Mouse (Mus musculus) limb, embryonic 11.5 days (tissue): ENCODE results near the gene Syt7. TPM values are rescaled to one million over a fixed set of nuclear protein-coding genes. Genes with fewer than 3 reads are reported as not detected.

Experiments used
- ATAC-seq: fragments of 200-750 bp; cut with Nextera tagmentation; 2 replicates; pipeline ENCODE4 v1.8.0; 2017; ENCODE audit warnings: low read depth; ENCODE audit not compliant: insufficient number of reproducible peaks, low FRiP score, low TSS enrichment
- DNase-seq: peaks from one replicate; pipeline ENCODE4 v3.0.0-alpha.2; 2015; ENCODE audit warnings: low spot score
- H3K27ac ChIP-seq: fragments of 300-500 bp; sonication (generic); replicated peaks from 2 replicates; pipeline ENCODE4 v1.5.1; 2014; ENCODE audit warnings: low read depth, mild to moderate bottlenecking, low read length
- H3K27me3 ChIP-seq: fragments of 300-500 bp; sonication (generic); 2 replicates; pipeline ENCODE4 v1.6.1; 2014; ENCODE audit warnings: mild to moderate bottlenecking, low read length, mixed read lengths; ENCODE audit not compliant: control insufficient read depth, insufficient read depth
- H3K36me3 ChIP-seq: fragments of 300-500 bp; sonication (generic); 2 replicates; pipeline ENCODE4 v1.6.1; 2014; ENCODE audit warnings: mild to moderate bottlenecking, low read length, moderate library complexity, mixed read lengths; ENCODE audit not compliant: control insufficient read depth, insufficient read depth
- H3K4me1 ChIP-seq: fragments of 300-500 bp; sonication (generic); 2 replicates; pipeline ENCODE4 v1.6.1; 2014; ENCODE audit warnings: low read length, mixed read lengths; ENCODE audit not compliant: control insufficient read depth, insufficient read depth
- H3K4me2 ChIP-seq: fragments of 300-500 bp; sonication (generic); 2 replicates; pipeline ENCODE4 v1.6.1; 2014; ENCODE audit warnings: low read depth, mild to moderate bottlenecking, moderate library complexity; ENCODE audit not compliant: severe bottlenecking
- H3K4me3 ChIP-seq: fragments of 300-500 bp; sonication (generic); 2 replicates; pipeline ENCODE4 v1.5.1; 2014; ENCODE audit warnings: low read depth, low read length
- H3K9ac ChIP-seq: fragments of 300-500 bp; sonication (generic); 2 replicates; pipeline ENCODE4 v1.6.1; 2014; ENCODE audit warnings: mild to moderate bottlenecking, low read length
- H3K9me3 ChIP-seq: fragments of 300-500 bp; sonication (generic); 2 replicates; pipeline ENCODE4 v1.6.1; 2016; ENCODE audit warnings: low read length; ENCODE audit not compliant: control insufficient read depth
- WGBS: fragments of 180-500 bp; shearing (Covaris S2); extraction: QIAGEN DNeasy Blood & Tissue Kit; methylation state at CpG from one replicate; pipeline ENCODE4 v1.1.7; 2014; 5-methylcytosine and 5-hydroxymethylcytosine counted together
- polyA plus RNA-seq: library from polyadenylated mRNA; unstranded; fragments of >200 nt; fragmentation: Nextera tagmentation; extraction: Ambion mirVana; gene quantifications from 2 replicates; pipeline ENCODE4 v1.2.1, GENCODE M21; 2014

Gene Syt7
- polyA plus RNA-seq, 1 experiment from 2014 or later = 0.45 TPM

- Histone ChIP-seq H3K4me3 (no peak overlapping the region), H3K27ac (no peak overlapping the region), H3K4me2 (no peak overlapping the region), H3K9ac (no peak overlapping the region), H3K36me3 (no peaks in the 10 kb centered on the region), H3K27me3 (peaks cover 41% of the 10 kb centered on the region), H3K4me1 (no peaks in the 10 kb centered on the region; the same call in 1 of the 2 replicates), H3K9me3 (no peaks in the 10 kb centered on the region)
- no peak for ATAC-seq
- DNase-seq = no peak
- WGBS = 44% methylated on average over 7 of the region's 7 CpGs
Observed at GRCm38 (mm10) chr19:10461584-10461983, 72.7 kb downstream of the Syt7 start.

- Histone ChIP-seq H3K9me3 (no peaks in the 10 kb centered on the region), H3K4me1 (no peaks in the 10 kb centered on the region), H3K9ac (no peak overlapping the region), H3K27ac (no peak overlapping the region), H3K27me3 (peaks cover 16% of the 10 kb centered on the region), H3K4me3 (no peak overlapping the region), H3K4me2 (no peak overlapping the region), H3K36me3 (no peaks in the 10 kb centered on the region)
- DNase-seq = no peak
- no peak for ATAC-seq
- 21% methylated on average over 4 of the region's 4 CpGs for WGBS
Observed at GRCm38 (mm10) chr19:10464427-10464826, 75.5 kb downstream of the Syt7 start.

- no peaks in the 10 kb centered on the region for H3K4me1 ChIP-seq
- no peak for ATAC-seq
- H3K27me3 ChIP-seq = no peaks in the 10 kb centered on the region
- no peaks in the 10 kb centered on the region for H3K36me3 ChIP-seq
- H3K9ac ChIP-seq = no peak overlapping the region
- no peaks in the 10 kb centered on the region for H3K9me3 ChIP-seq
- no peak overlapping the region for H3K4me3 ChIP-seq
- no peak overlapping the region for H3K4me2 ChIP-seq
- 48% methylated on average over 8 of the region's 8 CpGs for WGBS
- no peak for DNase-seq
- H3K27ac ChIP-seq = no peak overlapping the region
Observed at GRCm38 (mm10) chr19:10469171-10469658, 80.3 kb downstream of the Syt7 start.

- Histone ChIP-seq H3K9me3 (no peaks in the 10 kb centered on the region), H3K4me2 (no peak overlapping the region), H3K4me3 (no peak overlapping the region), H3K27me3 (no peaks in the 10 kb centered on the region), H3K36me3 (no peaks in the 10 kb centered on the region), H3K27ac (no peak overlapping the region), H3K9ac (no peak overlapping the region), H3K4me1 (no peaks in the 10 kb centered on the region)
- ATAC-seq (no peak), DNase-seq (no peak)
- WGBS = 80% methylated on average over 3 of the region's 3 CpGs
Observed at GRCm38 (mm10) chr19:10472958-10473357, 84.1 kb downstream of the Syt7 start.

GRCm38 (mm10) chr19:10473779-10474178 lies 84.9 kb downstream of the Syt7 start:
- WGBS = 24% methylated on average over 6 of the region's 6 CpGs
- Histone ChIP-seq H3K9ac (no peak overlapping the region), H3K27ac (no peak overlapping the region), H3K36me3 (no peaks in the 10 kb centered on the region), H3K4me3 (no peak overlapping the region), H3K27me3 (no peaks in the 10 kb centered on the region), H3K4me1 (no peaks in the 10 kb centered on the region), H3K9me3 (no peaks in the 10 kb centered on the region), H3K4me2 (no peak overlapping the region)
- no peak for ATAC-seq
- no peak for DNase-seq

GRCm38 (mm10) chr19:10479541-10479940 lies 90.7 kb downstream of the Syt7 start:
- Histone ChIP-seq H3K36me3 (no peaks in the 10 kb centered on the region), H3K9me3 (no peaks in the 10 kb centered on the region), H3K4me1 (no peaks in the 10 kb centered on the region), H3K4me2 (no peak overlapping the region), H3K9ac (no peak overlapping the region), H3K27me3 (no peaks in the 10 kb centered on the region), H3K27ac (no peak overlapping the region), H3K4me3 (no peak overlapping the region)
- no peak for ATAC-seq
- WGBS = 43% methylated on average over 4 of the region's 4 CpGs
- DNase-seq = no peak

- 31% methylated on average over 6 of the region's 6 CpGs for WGBS
- H3K4me1 ChIP-seq = no peaks in the 10 kb centered on the region
- H3K4me3 ChIP-seq = no peak within 1 kb of the TSS
- H3K9ac ChIP-seq = no peak within 1 kb of the TSS
- no peak for ATAC-seq
- H3K4me2 ChIP-seq = no peak within 1 kb of the TSS
- no peaks in the 10 kb centered on the region for H3K27me3 ChIP-seq
- no peak within 1 kb of the TSS for H3K27ac ChIP-seq
- no peaks in the 10 kb centered on the region for H3K9me3 ChIP-seq
- peak; percentile 52 for DNase-seq
- no peaks in the 10 kb centered on the region for H3K36me3 ChIP-seq
Observed at GRCm38 (mm10) chr19:10482703-10483102, 93.8 kb downstream of the Syt7 start, which contains the start of gene Ppp1r32. Ppp1r32 (minus strand) TSS chr19:10482928.

- Histone ChIP-seq H3K4me1 (no peaks in the 10 kb centered on the region), H3K4me3 (no peak overlapping the region), H3K9ac (no peak overlapping the region), H3K9me3 (no peaks in the 10 kb centered on the region), H3K27ac (no peak overlapping the region), H3K27me3 (no peaks in the 10 kb centered on the region), H3K4me2 (no peak overlapping the region), H3K36me3 (no peaks in the 10 kb centered on the region)
- DNase-seq (peak; percentile 72), ATAC-seq (peak; percentile 47)
- 19% methylated on average over 9 of the region's 9 CpGs for WGBS
Observed at GRCm38 (mm10) chr19:10486264-10486738, 97.4 kb downstream of the Syt7 start.

GRCm38 (mm10) chr19:10495670-10496069 lies 106.8 kb downstream of the Syt7 start:
- H3K4me3 ChIP-seq = no peak overlapping the region
- H3K36me3 ChIP-seq = peaks cover 2% of the 10 kb centered on the region; the same call in 1 of the 2 replicates
- no peak overlapping the region for H3K4me2 ChIP-seq
- DNase-seq (no peak), ATAC-seq (no peak)
- 85% methylated on average over 1 of the region's 1 CpGs for WGBS
- no peak overlapping the region for H3K9ac ChIP-seq
- H3K27ac ChIP-seq = no peak overlapping the region
- H3K4me1 ChIP-seq = no peaks in the 10 kb centered on the region; the same call in 1 of the 2 replicates
- H3K9me3 ChIP-seq = no peaks in the 10 kb centered on the region
- no peaks in the 10 kb centered on the region for H3K27me3 ChIP-seq
